Mouse (Mus musculus) thymus, adult 2 months (tissue): ENCODE measurements around the gene Pum1.

Experiments used
- CTCF ChIP-seq: fragments of 200-500 bp; IDR thresholded peaks from 2 replicates; pipeline ENCODE4 v1.5.1; 2012; ENCODE audit warnings: mild to moderate bottlenecking, control low read depth, low read length, moderate library complexity, borderline replicate concordance; ENCODE audit not compliant: control insufficient read depth, poor library complexity, insufficient read depth; ENCODE audit errors: extremely low read depth
- POLR2A ChIP-seq: fragments of 200-500 bp; IDR thresholded peaks from 2 replicates; pipeline ENCODE4 v1.6.1; 2012; ENCODE audit warnings: mild to moderate bottlenecking, low read length, control low read depth, moderate library complexity; ENCODE audit not compliant: control insufficient read depth, poor library complexity, insufficient read depth; ENCODE audit errors: extremely low read depth

GRCm38 (mm10) chr4:130701061-130701460, 37.9 kb downstream of the Pum1 start:
- no peak for TF ChIP-seq CTCF
- TF ChIP-seq POLR2A, result no peak
